Mouse (Mus musculus) ES-Bruce4 (cell line): ENCODE results near the gene Sh2d2a.

Experiments used
- EP300 ChIP-seq: IDR thresholded peaks from 2 replicates; pipeline ENCODE4 v1.6.1; 2011; ENCODE audit warnings: low read depth, low read length; ENCODE audit not compliant: insufficient read depth
- POLR2A ChIP-seq: IDR thresholded peaks from one replicate; pipeline ENCODE4 v1.8.1; 2011; ENCODE audit warnings: low read length; ENCODE audit not compliant: insufficient read depth

DNA sequence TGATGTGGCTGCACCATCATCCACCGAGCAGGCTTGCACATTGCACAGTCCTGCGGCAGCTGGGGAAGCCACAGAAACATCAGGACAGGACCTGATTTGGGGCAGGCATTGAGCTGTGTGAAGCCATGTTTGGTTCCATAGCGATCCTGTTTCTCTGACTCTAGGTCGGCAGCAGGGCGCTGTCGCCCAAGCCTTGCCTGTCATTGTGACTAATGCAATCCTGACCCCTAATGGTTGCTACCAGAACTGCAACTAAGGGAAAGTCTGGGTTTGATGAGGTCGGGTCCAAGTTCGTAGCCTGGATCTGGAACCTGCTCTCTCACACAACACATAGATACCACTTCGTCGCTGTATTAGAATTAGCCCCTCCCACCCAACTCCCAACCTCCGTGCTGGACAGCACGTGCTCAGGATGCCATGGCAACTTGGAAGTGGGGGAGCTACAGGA is 29.9 kb upstream of the Sh2d2a start:
- TF ChIP-seq POLR2A (no peak), EP300 (no peak)
